Mouse (Mus musculus) liver, adult (tissue): ENCODE data around the gene Wdr63.

ENCODE experiments used
- GATA4 ChIP-seq: IDR thresholded peaks from 2 replicates; pipeline ENCODE4 v1.6.1; 2014; ENCODE audit warnings: mild to moderate bottlenecking, low read length; ENCODE audit not compliant: insufficient replicate concordance

Wdr63 gene

GRCm38 (mm10) chr3:146049951-146050350, 58.0 kb downstream of the Wdr63 start:
- TF ChIP-seq GATA4: no peak

- no peak for TF ChIP-seq GATA4
These were observed 60.2 kb downstream of the Wdr63 start for GRCm38 (mm10) chr3:146047704-146048207.

- TF ChIP-seq GATA4: no peak
These were observed 61.9 kb downstream of the Wdr63 start for GRCm38 (mm10) chr3:146046076-146046475.

- TF ChIP-seq GATA4: no peak
These were observed 63.0 kb downstream of the Wdr63 start for GRCm38 (mm10) chr3:146044977-146045376.

GRCm38 (mm10) chr3:146041382-146041781, 66.5 kb downstream of the Wdr63 start:
- TF ChIP-seq GATA4: no peak

GRCm38 (mm10) chr3:146039132-146039903, 68.6 kb downstream of the Wdr63 start:
- TF ChIP-seq GATA4: no peak

GRCm38 (mm10) chr3:146037906-146038305, 70.0 kb downstream of the Wdr63 start:
- no peak for TF ChIP-seq GATA4

- no peak for TF ChIP-seq GATA4
These were observed 75.0 kb downstream of the Wdr63 start for GRCm38 (mm10) chr3:146032976-146033375.

- TF ChIP-seq GATA4: no peak
These were observed 77.6 kb downstream of the Wdr63 start for GRCm38 (mm10) chr3:146030255-146030836.

- TF ChIP-seq GATA4: no peak
These were observed 78.7 kb downstream of the Wdr63 start for GRCm38 (mm10) chr3:146029234-146029633.

GRCm38 (mm10) chr3:146028406-146028805, 79.5 kb downstream of the Wdr63 start:
- TF ChIP-seq GATA4: no peak

GRCm38 (mm10) chr3:146027116-146027515, 80.8 kb downstream of the Wdr63 start:
- no peak for TF ChIP-seq GATA4

- TF ChIP-seq GATA4: no peak
These were observed 82.4 kb downstream of the Wdr63 start for GRCm38 (mm10) chr3:146025499-146025898.

GRCm38 (mm10) chr3:146024746-146025145, 83.2 kb downstream of the Wdr63 start:
- TF ChIP-seq GATA4: no peak

- no peak for TF ChIP-seq GATA4
These were observed 85.7 kb downstream of the Wdr63 start for GRCm38 (mm10) chr3:146022232-146022631.

- no peak for TF ChIP-seq GATA4
These were observed 90.4 kb downstream of the Wdr63 start for GRCm38 (mm10) chr3:146017521-146017920.
